20 mouse cellular contexts compared by ENCODE assay signal in genomic region chr12:3546121-3546658, GRCm38 (mm10).
"Had no signal": no experiment of that assay in that cellular context is flagged by ENCODE, and none has a peak within 500 bp of the region (broad histone marks: within the 10 kb centered on the region; RNA-seq: fewer than 3 reads in every experiment).

No protein-coding gene starts in this region.

- H3K27me3 ChIP-seq: limb, embryonic 12.5 days; limb, embryonic 15.5 days; neural tube, embryonic 12.5 days; neural tube, embryonic 15.5 days had no signal

- H3K4me2 ChIP-seq: limb, embryonic 12.5 days; limb, embryonic 15.5 days; liver, embryonic 11.5 days; lung, embryonic 14.5 days; neural tube, embryonic 12.5 days; neural tube, embryonic 15.5 days had no signal

- H3K27ac ChIP-seq: kidney, postnatal 0 days; limb, embryonic 12.5 days; limb, embryonic 15.5 days; liver, embryonic 14.5 days; macrophage; neural tube, embryonic 12.5 days; neural tube, embryonic 15.5 days had no signal

- DNase-seq: kidney, adult 2 months; kidney, postnatal 36 days; layer of hippocampus, postnatal 36 days; left cerebral cortex, postnatal 4 days; liver, postnatal 0 days; lung, embryonic 14.5 days; right cerebral cortex, postnatal 25 days; spleen, adult 18-20 months; thymus, adult 18-20 months; thymus, postnatal 36 days had no signal

- H3K9ac ChIP-seq: limb, embryonic 12.5 days; limb, embryonic 15.5 days; liver, embryonic 14.5 days; liver, postnatal 0 days; lung, embryonic 14.5 days; neural tube, embryonic 12.5 days; neural tube, embryonic 15.5 days had no signal

- ATAC-seq: intestine, postnatal 0 days; liver, postnatal 0 days; lung, postnatal 0 days had no signal

- H3K4me3 ChIP-seq: limb, embryonic 12.5 days; limb, embryonic 15.5 days; neural tube, embryonic 12.5 days; neural tube, embryonic 15.5 days had no signal

- H3K36me3 ChIP-seq: limb, embryonic 12.5 days; limb, embryonic 15.5 days; neural tube, embryonic 12.5 days; neural tube, embryonic 15.5 days had no signal

- H3K4me1 ChIP-seq: limb, embryonic 15.5 days had no signal

- H3K9me3 ChIP-seq: limb, embryonic 12.5 days; limb, embryonic 15.5 days; neural tube, embryonic 12.5 days; neural tube, embryonic 15.5 days had no signal
